Mouse (Mus musculus) kidney, adult 2 months (tissue): ENCODE measurements around the gene Ptpn21. TPM values are rescaled to one million over a fixed set of nuclear protein-coding genes. Genes with fewer than 3 reads are reported as not detected.

ENCODE experiments used
- DNase-seq: peaks from one replicate; pipeline ENCODE4 v3.0.0; 2021
- H3K27ac ChIP-seq: fragments of 200-500 bp; 2 replicates; pipeline ENCODE4 v1.5.1; 2012; ENCODE audit warnings: low read depth, low read length, control low read depth, inconsistent platforms; ENCODE audit not compliant: insufficient read depth
- H3K27me3 ChIP-seq: fragments of 200-500 bp; replicated peaks from 2 replicates; pipeline ENCODE4 v1.6.1; 2012; ENCODE audit warnings: mild to moderate bottlenecking, moderate library complexity, low read length, inconsistent platforms; ENCODE audit not compliant: control insufficient read depth, insufficient read depth
- H3K36me3 ChIP-seq: fragments of 200-500 bp; 2 replicates; pipeline ENCODE4 v1.6.1; 2012; ENCODE audit warnings: mild to moderate bottlenecking, moderate library complexity, low read length, inconsistent platforms; ENCODE audit not compliant: control insufficient read depth, insufficient read depth
- H3K4me1 ChIP-seq: fragments of 200-500 bp; 2 replicates; pipeline ENCODE4 v1.6.1; 2011; ENCODE audit warnings: low read length; ENCODE audit not compliant: control insufficient read depth, insufficient read depth
- H3K4me3 ChIP-seq: fragments of 200-500 bp; 2 replicates; pipeline ENCODE4 v1.5.1; 2011; ENCODE audit warnings: mild to moderate bottlenecking, low read depth, low read length, control low read depth; ENCODE audit not compliant: insufficient read depth
- CTCF ChIP-seq: fragments of 200-500 bp; conservative IDR thresholded peaks from 2 replicates; pipeline ENCODE4 v1.5.1; 2011; ENCODE audit warnings: low read depth, mild to moderate bottlenecking, control low read depth, low read length, moderate library complexity, mixed read lengths; ENCODE audit not compliant: insufficient read depth, insufficient read length
- POLR2A ChIP-seq: fragments of 200-500 bp; IDR thresholded peaks from one replicate; pipeline ENCODE4 v1.6.1; 2011; ENCODE audit warnings: low read depth, low read length, control low read depth
- WGBS: fragments of 180-500 bp; shearing (Covaris S2); methylation state at CpG from one replicate; pipeline ENCODE4 v1.1.7; 2018; 5-methylcytosine and 5-hydroxymethylcytosine counted together
- polyA plus RNA-seq: library from polyadenylated mRNA; depleted of rRNA; stranded (reverse); fragments of >200 nt; gene quantifications from 2 replicates; pipeline ENCODE4 v1.2.3, GENCODE M21; 2012

Ptpn21 gene
- polyA plus RNA-seq, 1 experiment = 27.5 TPM

DNA sequence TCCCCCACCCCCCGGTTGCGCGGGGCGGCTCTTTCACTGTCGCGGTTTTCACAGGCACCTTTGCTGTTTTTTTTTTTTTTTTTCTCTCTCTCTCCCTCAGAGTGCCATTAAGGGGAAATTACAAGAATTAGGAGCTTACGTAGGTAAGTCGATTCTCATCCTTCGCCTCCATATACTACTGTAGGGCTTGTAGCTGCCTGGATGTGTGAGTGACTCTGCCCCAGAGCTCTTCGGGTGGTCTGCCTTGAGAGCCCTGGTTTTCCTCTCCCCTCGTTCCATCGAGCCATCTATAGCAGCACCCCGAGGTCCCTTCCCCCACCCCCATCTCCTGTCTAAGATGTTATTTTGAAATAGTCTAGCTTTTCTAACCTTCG is 10.2 kb upstream of the Ptpn21 start:
- H3K4me1 ChIP-seq = peaks cover 3% of the 10 kb centered on the region; the same call in 1 of the 2 replicates
- no peaks in the 10 kb centered on the region for H3K27me3 ChIP-seq
- H3K27ac ChIP-seq = peak overlapping the region; percentile 66
- no peaks in the 10 kb centered on the region for H3K36me3 ChIP-seq
- WGBS = under 1% methylated on average over 14 of the region's 14 CpGs
- peak overlapping the region; percentile 83 for H3K4me3 ChIP-seq
- TF ChIP-seq CTCF = no peak
- no peak for TF ChIP-seq POLR2A
- no peak for DNase-seq

DNA sequence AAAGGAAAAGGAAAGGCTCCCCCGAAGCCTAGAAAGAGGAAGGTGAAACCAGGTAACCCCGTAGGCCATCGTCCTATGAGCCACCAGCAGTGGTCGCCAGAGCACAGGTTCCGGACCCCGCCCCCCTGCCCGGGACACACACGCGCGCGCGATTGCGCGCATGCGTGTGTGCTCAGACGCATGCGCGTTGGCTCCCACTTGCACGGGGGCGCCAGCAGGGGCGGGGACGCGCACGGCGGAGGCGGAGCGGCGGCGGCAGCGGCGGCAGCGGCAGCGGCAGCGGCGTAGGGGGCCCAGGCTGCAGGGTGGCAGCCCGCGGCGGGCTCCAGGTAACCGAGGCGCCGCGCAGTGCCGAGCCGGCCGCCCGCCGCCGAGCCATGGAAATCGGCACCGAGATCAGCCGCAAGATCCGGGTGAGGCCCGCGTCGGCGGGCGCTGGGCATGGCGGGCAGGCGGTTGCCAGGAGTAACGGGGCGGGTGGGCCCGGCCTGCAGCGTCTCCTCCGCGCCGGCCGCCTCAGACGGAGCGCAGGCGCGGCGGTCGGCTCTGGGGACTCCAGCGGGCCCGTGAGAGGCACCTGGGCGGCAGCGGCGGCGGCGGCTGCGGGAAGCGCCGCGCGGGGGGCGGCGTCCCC is 9.7 kb upstream of the Ptpn21 start, which contains the start of gene Zc3h14:
TSS of gene Zc3h14 (plus strand) at position 219 of the 634 bp plus-strand sequence.
- no peaks in the 10 kb centered on the region for H3K36me3 ChIP-seq
- peak within 1 kb of the TSS; percentile 83 for H3K4me3 ChIP-seq
- peaks cover 3% of the 10 kb centered on the region; the same call in 1 of the 2 replicates for H3K4me1 ChIP-seq
- H3K27me3 ChIP-seq = no peaks in the 10 kb centered on the region
- peak within 1 kb of the TSS; percentile 66 for H3K27ac ChIP-seq
- under 1% methylated on average over 87 of the region's 87 CpGs for WGBS
- peak; percentile 61 for TF ChIP-seq CTCF
- TF ChIP-seq POLR2A = no peak
- peak; percentile 95 for DNase-seq

DNA sequence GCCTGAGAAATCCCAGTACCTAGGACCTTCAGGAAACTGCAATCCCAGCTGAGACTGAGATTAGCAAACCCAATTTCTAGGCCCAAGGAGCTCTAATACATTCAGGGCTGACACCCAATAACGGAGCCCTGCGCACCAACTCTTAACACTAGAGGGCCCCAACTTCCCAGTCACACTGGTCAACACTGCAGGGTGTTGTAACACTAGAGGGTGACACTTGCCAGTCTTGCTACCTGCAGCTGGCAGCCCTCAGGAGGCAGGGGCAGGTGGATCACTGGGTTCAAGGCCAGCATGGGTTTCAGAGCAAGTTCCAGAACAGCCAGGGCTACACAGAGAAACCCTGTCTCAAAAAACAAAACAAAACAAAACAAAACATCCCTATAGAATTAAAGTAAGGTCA is 8.9 kb upstream of the Ptpn21 start:
- peak; percentile 80 for DNase-seq
- Histone ChIP-seq H3K27me3 (no peaks in the 10 kb centered on the region), H3K4me3 (no peak overlapping the region), H3K4me1 (peaks cover 3% of the 10 kb centered on the region; the same call in 1 of the 2 replicates), H3K27ac (no peak overlapping the region), H3K36me3 (no peaks in the 10 kb centered on the region)
- 18% methylated on average over 2 of the region's 2 CpGs for WGBS
- peak; percentile 81 for TF ChIP-seq CTCF
- TF ChIP-seq POLR2A = no peak

DNA sequence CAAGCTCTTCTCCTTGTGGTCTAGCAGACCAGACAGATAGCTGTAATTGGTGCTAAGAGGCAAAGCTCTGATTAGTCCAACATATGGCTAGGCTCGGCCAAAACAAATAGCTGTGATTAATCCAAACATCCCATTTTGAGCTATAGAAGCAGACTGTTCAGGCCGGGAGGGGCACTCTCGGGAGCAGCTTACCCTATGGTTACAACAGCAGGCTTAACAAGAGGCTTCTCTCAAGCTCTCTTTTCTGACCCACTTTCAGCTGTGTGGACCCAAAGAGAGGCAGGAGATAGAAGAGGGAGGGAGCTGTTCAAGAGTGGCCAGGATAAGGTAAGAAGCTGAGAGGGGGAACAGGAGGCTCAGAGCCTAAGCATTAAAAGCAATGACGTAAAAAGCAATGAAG is 8.4 kb upstream of the Ptpn21 start:
- Histone ChIP-seq H3K27ac (no peak overlapping the region), H3K27me3 (no peaks in the 10 kb centered on the region), H3K36me3 (no peaks in the 10 kb centered on the region), H3K4me1 (peaks cover 3% of the 10 kb centered on the region; the same call in 1 of the 2 replicates), H3K4me3 (no peak overlapping the region)
- TF ChIP-seq POLR2A (no peak), CTCF (no peak)
- 82% methylated on average over 4 of the region's 4 CpGs for WGBS
- no peak for DNase-seq

DNA sequence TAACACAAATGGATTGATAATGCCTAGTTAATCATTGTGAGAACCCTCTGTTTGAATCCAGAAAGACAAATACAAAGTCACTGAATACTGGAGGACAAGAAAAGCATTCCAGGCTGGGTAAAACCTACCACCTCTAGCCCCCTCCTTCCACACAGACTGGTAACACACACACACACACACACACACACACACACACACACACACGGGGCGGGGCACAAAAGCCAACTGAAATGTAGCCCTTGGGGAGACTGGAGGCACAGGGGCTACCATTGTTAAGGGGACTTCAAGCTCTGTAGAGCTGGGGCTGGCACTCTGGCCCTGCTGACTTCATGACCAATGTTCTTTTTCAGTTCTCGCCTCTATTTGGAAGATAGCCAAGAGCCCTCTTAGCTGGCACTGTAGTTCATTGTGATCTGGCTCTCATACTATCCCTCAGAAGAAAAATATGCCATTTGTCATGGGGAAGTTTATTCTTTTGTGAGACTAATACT is 3.9 kb upstream of the Ptpn21 start:
- Histone ChIP-seq H3K4me1 (no peaks in the 10 kb centered on the region), H3K4me3 (no peak overlapping the region), H3K36me3 (no peaks in the 10 kb centered on the region), H3K27ac (no peak overlapping the region), H3K27me3 (no peaks in the 10 kb centered on the region)
- no peak for TF ChIP-seq POLR2A
- TF ChIP-seq CTCF = no peak
- no peak for DNase-seq
- WGBS = 43% methylated on average over 3 of the region's 3 CpGs

DNA sequence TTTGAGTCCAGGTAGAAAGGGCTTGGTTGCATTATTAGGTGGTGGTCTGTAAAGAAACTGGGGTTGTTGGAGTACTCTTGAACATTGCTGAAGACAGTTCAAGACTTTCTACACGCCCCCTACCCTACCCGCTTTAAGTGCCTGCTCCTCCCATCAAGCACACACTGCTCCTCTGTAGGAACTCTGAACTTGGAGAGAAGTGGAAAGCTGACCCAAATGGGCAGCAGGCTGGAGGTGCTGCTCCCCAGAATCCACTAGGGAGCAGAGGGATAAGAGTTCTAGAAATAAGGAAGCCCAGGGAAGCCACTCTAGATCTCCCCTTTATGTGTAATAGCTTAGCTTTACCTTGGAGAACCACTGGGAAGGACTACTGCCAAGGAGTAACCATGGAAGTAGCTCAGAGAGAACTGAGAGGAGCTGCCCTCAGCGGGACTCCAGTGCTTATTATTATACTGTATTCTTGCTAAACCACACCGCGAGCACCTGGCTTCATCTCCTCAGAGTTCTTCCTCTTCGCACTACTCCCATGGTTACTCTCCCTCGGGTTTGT is 671 bp upstream of the Ptpn21 start:
- Histone ChIP-seq H3K4me3 (peak overlapping the region; percentile 73), H3K27me3 (no peaks in the 10 kb centered on the region)
- peak; percentile 23 for DNase-seq

DNA sequence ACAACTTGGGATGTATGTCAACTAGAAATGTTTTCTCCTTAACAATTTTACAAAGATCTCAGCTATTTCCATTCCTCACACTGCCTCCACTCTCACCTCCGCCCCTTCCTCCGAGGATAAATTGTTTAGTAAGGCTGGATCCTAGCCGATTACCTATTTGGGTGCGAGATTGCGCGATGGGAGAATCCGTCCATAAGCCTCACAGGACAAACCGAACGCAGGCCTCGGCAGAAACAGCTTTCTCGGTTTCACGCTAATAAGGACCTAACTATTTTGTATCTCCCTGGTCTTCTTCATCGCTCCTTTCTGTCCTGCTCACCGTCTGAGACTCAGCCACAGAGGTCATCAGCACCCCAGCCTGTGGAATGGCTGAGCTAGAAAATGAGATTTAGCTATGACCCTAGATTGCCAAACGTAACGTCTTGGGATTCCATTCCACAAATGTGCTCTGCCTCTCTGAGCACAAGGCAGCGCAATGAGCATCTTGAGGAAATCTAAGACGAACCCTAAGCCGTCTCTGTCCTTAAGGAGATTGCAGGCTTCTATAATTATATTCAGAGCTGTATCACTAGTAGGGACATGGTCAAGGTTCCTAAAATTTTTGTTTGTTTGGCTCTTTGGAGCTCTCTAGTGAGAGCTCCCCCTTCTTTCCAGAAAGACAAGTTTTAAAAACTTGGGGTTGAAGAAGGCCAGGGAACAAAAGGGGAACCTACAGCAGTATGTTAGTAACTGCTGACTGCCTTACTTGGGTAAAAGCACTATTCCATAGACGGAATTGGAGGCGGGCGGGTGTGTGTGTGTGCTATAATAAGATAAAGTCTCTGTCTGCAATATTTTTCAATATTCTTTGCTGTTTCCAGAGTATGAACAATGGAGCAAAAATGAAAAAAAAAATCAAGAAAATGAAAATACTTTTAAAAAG is 2.1 kb downstream of the Ptpn21 start:
- peak overlapping the region; percentile 44 for H3K27ac ChIP-seq
- peak; percentile 18 for DNase-seq
- no peak for TF ChIP-seq POLR2A
- no peak for TF ChIP-seq CTCF

More for the DNA sequence above, 671 bp upstream of the Ptpn21 start:
- 11% methylated on average over 7 of the region's 7 CpGs for WGBS
- no peaks in the 10 kb centered on the region for H3K36me3 ChIP-seq
- peak overlapping the region; percentile 97 for H3K27ac ChIP-seq
- no peak for TF ChIP-seq CTCF
- TF ChIP-seq POLR2A = no peak
- H3K4me1 ChIP-seq = peaks cover 11% of the 10 kb centered on the region; the same call in 1 of the 2 replicates

More for the DNA sequence above, 2.1 kb downstream of the Ptpn21 start:
- no peaks in the 10 kb centered on the region for H3K36me3 ChIP-seq
- no peaks in the 10 kb centered on the region for H3K27me3 ChIP-seq
- WGBS = 15% methylated on average over 22 of the region's 22 CpGs
- peaks cover 11% of the 10 kb centered on the region; the same call in 1 of the 2 replicates for H3K4me1 ChIP-seq
- peak overlapping the region; percentile 60 for H3K4me3 ChIP-seq
